Mouse (Mus musculus) C2C12 (cell line): ENCODE data around the gene Wfs1.

ENCODE experiments used
- CEBPB ChIP-seq: IDR thresholded peaks from one replicate; pipeline ENCODE4 v1.6.1; 2011; ENCODE audit warnings: low read depth, mild to moderate bottlenecking, control low read depth, moderate library complexity
- CTCF ChIP-seq: IDR thresholded peaks from one replicate; pipeline ENCODE4 v1.5.1; 2011; ENCODE audit not compliant: control insufficient read depth, insufficient read depth, insufficient read length
- FOSL1 ChIP-seq: IDR thresholded peaks from one replicate; pipeline ENCODE4 v1.8.0; 2011; ENCODE audit warnings: mild to moderate bottlenecking, low read length; ENCODE audit not compliant: poor library complexity, insufficient read depth, severe bottlenecking
- MAX ChIP-seq: IDR thresholded peaks from one replicate; pipeline ENCODE4 v1.6.1; 2011; ENCODE audit warnings: mild to moderate bottlenecking, control low read depth
- USF1 ChIP-seq: IDR thresholded peaks from one replicate; pipeline ENCODE4 v1.6.1; 2011; ENCODE audit warnings: low read depth, mild to moderate bottlenecking, control low read depth, moderate library complexity

- TF ChIP-seq CTCF (no peak), MAX (no peak), CEBPB (no peak), FOSL1 (no peak), USF1 (no peak)
Measured at GRCm38 (mm10) chr5:36945713-36946112, 43.3 kb downstream of the Wfs1 start.
